Mouse (Mus musculus) liver (tissue): Measurements from ENCODE around the gene Ubr4.

Source experiments
- DNase-seq: peaks from one replicate; pipeline ENCODE4 v3.0.0-alpha.2; 2020; ENCODE audit warnings: mixed read lengths

Gene Ubr4

DNA sequence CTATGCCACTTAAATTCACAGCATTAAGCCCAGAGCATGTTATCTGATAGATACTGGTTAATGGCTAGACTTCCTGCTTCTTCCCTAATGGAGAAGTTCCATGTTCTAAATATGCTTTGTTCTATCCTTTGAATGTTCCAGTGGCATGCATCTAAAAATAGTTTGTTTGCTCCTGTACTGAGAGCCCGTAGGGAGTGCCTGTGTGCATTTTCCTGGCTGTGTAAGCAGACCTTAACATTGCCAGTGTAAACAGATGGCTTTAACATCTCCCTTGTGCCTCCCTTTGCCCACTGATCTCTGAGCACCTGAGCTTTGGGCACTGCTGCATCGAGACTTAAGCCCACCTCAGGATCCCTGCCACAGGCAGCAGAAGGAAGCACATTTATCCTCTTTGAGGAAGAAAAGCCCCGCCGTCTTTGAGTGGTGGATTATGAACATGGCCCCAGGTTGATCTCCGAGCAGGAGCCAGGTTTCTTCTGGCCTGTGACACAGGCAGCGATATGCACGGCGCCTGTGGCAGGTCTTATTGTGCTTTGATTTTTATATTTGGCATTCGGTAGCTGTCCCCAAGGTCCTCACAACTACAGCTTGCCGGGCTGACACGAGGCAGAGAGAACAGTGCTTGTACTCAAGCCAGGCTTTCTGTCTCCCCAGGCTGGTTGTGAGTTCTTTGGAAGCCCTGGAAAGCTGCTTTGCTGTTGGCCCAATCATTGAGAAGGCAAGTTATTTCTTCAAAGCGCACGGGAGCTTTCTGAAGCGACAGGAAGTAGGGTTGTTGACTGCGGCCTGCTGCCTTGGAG lies 80.8 kb downstream of the Ubr4 start:
- DNase-seq, result no peak

GRCm38 (mm10) chr4:139441244-139441643 lies 88.8 kb downstream of the Ubr4 start:
- DNase-seq, result no peak

DNA sequence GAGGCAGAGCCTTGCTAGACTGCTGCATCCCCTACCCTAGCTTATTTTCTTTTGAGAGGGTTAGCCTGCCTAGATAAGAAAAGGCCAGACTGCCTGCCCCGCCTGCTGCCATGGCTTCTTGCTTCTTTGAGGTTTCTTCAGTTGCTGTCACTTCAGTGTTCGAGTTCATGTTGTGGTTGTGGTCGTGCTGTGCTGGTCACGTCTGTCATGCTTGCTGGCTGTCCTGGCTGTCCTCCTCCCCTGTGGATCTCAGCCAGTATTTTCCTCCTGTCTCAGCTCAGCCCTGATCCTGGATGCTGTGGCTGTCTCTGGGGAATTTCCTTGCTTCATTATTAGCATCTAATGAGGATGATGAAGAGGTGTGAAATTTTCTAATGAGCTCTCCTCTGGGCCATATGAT lies 89.4 kb downstream of the Ubr4 start:
- no peak for DNase-seq

- no peak for DNase-seq
These were observed 90.3 kb downstream of the Ubr4 start for GRCm38 (mm10) chr4:139442391-139443355.

DNA sequence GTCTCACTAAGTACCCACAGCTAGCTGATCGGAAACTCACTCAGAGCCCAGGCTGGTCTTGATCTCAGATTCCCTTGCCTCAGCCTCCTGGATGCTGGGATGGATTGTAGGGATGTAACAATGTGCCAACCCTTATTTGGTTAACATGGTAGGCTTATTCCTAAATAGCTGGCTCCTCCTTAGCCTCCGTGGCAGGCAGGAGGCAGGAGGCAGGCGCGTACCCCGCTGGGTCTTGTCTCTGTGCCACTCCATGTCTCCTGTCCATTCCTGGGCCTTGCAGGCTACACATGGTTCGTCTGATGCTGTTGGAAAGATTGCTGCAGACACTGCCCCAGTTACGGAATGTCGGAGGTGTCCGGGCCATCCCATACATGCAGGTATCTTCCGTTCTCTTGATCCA lies 91.9 kb downstream of the Ubr4 start:
- no peak for DNase-seq

DNA sequence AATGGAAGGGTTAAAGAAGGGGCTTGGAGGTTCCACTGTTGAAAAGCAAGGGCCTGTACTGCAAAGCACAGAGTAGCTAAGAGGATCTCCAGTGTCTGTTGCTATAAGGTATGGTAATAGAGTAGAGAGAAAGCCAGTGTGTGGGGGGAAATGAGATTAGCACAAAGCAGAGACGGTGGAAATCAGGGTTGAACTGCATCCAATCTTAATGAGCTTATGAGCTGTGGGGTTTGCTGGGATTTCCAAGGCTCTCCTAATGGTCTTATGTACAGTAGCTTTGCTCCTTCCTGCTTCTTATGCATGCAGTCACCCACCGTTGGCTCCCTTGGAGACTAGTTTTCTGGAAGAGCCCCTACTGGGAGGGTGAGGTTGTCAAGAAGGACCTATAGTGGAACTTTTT lies 93.8 kb downstream of the Ubr4 start:
- DNase-seq, result no peak

DNA sequence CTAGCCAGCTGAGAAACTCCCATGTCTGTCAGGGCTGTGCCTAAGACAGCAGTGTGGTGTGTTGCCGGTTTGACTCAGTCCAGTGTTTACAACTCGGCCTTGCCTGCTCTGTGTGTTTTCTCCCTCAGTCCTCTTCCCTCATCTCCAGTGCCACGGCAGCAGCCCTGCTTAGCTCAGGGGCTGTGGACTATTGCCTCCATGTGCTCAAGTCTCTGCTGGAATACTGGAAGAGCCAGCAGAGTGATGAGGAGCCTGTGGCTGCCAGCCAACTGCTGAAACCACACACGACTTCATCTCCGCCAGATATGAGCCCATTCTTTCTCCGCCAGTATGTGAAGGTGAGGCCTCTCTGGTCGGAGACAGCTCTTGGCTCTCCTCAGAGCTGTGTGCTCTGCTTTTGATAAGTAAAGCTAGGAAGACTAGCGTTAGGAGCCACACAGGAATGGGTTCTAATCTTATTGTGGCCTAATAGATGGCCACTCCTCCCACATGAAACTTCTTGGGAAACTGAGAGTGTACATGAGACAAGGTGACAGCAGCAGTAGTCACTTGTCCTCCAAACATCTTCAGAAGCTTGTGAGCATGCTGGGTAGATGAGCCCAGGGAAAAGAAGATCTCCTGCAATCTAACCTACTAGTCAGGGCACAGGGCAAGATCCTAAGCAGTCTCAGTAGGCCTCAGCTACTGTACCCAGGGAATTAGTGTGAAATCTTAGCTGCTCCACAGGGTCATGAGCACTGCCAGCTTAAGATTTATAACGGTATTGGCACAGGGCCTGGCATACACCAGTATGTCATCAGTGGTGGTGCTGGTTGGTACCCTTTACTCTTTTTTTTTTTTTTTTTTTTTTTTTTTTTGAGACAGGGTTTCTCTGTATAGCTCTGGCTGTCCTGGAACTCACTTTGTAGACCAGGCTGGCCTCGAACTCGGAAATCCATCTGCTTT lies 94.6 kb downstream of the Ubr4 start:
- DNase-seq, result no peak

- no peak for DNase-seq
These were observed 100.7 kb downstream of the Ubr4 start for GRCm38 (mm10) chr4:139452944-139453700.

DNA sequence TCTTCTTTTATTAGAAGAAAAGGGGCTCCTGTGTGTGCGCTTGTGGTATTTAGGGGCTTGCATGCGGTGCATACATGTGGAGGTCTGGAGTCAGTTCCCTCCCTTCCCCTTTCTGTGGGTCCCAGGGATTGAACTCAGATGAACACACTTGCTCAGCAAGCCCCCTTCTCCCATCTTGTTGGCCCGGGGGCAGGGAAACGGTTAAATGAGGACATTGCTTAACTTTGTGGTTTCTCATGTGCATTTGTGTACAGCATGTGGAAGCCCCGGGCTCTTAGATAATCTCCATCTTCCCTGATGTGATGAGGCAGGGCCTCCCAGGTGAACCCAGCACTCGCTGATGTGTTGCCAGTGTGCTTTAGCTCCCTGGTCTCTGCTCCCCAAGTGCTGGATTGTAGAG lies 101.9 kb downstream of the Ubr4 start:
- no peak for DNase-seq

- no peak for DNase-seq
These were observed 107.6 kb downstream of the Ubr4 start for GRCm38 (mm10) chr4:139459970-139460369.

DNA sequence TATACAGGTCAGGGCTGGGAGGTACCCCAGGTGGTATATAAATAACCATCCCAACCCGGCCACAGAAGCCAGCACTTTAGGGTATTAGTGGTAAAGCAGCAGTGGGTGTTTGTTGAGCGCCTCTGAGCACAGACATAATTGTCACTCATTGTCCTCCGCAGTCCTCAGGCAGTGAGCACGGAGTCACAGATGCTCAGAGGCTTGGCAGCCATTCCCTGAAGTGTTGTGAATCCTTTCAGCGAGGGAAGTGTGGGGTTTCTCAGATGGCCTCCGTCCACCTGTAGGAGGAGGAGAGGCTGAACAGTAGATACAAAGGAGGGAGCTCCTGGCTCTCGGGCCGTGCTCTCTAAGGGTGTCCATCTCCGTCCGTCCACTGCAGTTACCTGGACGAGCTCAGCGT lies 111.8 kb downstream of the Ubr4 start:
- DNase-seq, result no peak

DNA sequence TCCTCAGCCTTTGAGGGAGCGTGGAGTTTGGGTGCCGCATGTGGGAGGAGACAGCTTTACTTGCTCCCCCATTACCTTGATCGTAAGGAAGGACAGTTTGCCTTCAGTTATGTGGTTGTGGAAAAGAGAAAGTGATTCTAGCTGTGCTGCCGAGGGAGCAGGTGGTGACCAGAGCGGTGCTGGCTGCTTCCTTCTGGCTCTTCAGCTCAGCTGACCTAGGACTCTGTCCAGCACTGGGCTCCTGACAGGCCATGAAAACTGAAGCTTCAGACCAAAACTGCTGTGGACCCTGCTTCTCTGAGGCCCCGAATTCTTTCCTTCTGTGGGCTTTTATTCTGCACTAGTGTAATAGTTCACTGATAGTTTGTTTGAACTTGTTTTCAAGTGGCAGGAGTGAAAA lies 114.1 kb downstream of the Ubr4 start:
- DNase-seq, result no peak

- DNase-seq, result peak; percentile 70
These were observed 117.8 kb downstream of the Ubr4 start for GRCm38 (mm10) chr4:139470198-139470597.

DNA sequence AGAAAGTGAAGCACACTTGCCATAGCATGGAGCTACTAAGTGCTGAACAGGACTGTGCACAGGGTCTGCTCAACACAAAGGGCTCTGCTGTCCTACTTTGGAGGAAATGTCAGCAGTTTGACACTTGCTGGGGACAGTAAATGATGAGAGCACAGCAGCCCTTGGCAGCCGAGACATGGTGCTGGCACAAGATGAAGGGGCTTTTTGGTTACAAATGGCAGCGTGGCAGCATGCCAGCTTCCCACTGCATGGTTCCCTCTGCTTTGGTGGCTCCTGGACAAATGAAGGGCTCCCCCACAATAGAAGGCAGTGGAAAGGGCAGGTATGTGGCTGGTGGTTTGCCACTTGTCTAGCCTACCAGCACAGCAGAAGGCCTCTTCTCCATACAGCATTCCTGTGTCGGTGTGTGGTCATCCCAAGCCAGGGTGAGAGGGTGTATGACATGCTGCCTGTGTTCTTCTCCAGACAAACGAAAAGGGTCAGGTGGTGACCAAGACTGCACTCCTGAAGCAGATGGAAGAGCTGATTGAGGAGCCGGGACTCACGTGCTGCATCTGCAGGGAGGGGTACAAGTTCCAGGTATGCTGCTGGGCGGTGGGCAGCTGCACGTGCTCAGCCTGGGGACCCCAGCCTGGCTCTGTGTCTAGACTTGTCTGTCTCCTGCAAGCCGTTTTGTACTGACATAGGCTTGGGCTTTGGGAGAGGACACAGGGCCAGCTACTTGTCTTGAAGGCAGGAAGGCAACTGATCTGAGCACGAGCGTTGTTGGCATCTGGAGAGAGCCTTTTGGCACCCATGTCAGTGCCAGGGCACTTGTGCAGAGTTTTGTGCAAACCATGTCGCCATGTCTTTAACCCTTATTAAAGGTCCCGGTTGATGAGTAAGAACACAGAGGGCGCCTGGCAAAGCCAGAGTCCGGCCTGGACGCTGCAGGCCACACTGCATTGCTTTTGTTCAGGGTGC lies 124.5 kb downstream of the Ubr4 start:
- no peak for DNase-seq

DNA sequence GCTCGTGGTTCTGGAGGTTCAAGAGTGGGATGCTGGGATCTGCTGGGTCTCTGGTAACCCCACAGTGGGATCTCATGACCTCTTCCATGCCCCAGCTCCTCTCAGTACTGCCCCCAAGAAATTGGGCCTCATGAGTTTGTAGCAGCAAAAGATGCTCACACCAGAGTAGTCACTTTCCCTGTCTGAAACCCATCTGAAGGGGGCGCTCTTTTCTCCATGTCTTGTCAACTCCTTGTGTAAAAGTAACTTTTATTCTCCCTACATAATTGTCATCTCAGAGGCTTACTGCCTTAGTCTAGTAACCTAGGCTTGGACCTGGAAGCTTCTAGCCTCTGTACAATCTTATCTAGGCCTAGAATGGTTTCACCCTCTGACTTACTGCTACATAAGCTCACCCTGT lies 125.6 kb downstream of the Ubr4 start:
- no peak for DNase-seq

GRCm38 (mm10) chr4:139479176-139479575 lies 126.8 kb downstream of the Ubr4 start:
- DNase-seq, result no peak

GRCm38 (mm10) chr4:139481400-139481799 lies 129.0 kb downstream of the Ubr4 start:
- DNase-seq, result no peak

DNA sequence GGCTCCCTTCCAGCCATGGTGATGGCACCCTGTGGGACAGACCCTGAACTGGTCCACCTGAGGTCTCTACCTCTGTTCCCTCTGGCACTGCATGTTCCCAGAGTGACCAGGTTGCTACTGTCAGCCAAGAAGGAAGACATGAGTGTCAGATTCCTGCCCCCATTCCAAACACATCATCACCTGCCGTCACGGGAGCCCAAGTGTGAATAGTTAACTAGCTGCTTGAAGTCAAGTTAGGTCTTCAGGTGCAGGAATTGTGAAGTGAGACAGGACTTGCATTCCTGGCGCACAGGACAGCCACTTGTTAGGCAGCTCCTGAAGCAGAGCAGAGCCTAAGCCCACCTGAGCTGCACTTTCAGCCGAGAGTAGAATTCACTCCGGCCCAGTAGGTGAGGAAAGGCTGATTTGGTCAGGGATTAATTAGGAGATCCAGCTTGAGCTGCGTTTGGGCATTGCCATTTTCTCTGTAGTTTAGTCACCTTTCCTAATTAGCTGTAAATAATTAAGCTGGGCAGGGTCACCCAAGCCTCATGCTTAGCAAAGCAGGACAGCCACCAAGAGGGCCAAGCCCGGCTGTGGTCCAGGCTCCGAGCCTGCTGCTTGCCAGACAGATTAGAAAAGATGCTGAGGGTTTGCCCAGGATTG lies 131.2 kb downstream of the Ubr4 start:
- no peak for DNase-seq

- DNase-seq, result no peak
These were observed 132.1 kb downstream of the Ubr4 start for GRCm38 (mm10) chr4:139484496-139484895.

- no peak for DNase-seq
These were observed 134.7 kb downstream of the Ubr4 start for GRCm38 (mm10) chr4:139487085-139487484.
